Mouse (Mus musculus) layer of hippocampus, postnatal 25 days (tissue): ENCODE results near the gene Epop. TPM values are rescaled to one million over a fixed set of nuclear protein-coding genes. Genes with fewer than 3 reads are reported as not detected.

Source experiments
- DNase-seq, 2 experiments: peaks; one replicate each; pipeline ENCODE4 v3.0.0; 2022; ENCODE audit warnings: mixed read lengths in 2 of 2, low spot score in 1 of 2; ENCODE audit errors: extremely low spot score in 1 of 2
- total RNA-seq, 2 experiments: library from RNA; stranded (reverse); gene quantifications; 2 replicates each; pipeline ENCODE4 v1.2.3; 2021

Epop gene
- total RNA-seq, 2 experiments from 2014 or later, result 28.8 to 34.3 TPM

GRCm38 (mm10) chr11:97631500-97631899, 2.0 kb upstream of the Epop start:
- no peak for DNase-seq

GRCm38 (mm10) chr11:97631046-97631445, 1.5 kb upstream of the Epop start:
- no peak for DNase-seq

DNA sequence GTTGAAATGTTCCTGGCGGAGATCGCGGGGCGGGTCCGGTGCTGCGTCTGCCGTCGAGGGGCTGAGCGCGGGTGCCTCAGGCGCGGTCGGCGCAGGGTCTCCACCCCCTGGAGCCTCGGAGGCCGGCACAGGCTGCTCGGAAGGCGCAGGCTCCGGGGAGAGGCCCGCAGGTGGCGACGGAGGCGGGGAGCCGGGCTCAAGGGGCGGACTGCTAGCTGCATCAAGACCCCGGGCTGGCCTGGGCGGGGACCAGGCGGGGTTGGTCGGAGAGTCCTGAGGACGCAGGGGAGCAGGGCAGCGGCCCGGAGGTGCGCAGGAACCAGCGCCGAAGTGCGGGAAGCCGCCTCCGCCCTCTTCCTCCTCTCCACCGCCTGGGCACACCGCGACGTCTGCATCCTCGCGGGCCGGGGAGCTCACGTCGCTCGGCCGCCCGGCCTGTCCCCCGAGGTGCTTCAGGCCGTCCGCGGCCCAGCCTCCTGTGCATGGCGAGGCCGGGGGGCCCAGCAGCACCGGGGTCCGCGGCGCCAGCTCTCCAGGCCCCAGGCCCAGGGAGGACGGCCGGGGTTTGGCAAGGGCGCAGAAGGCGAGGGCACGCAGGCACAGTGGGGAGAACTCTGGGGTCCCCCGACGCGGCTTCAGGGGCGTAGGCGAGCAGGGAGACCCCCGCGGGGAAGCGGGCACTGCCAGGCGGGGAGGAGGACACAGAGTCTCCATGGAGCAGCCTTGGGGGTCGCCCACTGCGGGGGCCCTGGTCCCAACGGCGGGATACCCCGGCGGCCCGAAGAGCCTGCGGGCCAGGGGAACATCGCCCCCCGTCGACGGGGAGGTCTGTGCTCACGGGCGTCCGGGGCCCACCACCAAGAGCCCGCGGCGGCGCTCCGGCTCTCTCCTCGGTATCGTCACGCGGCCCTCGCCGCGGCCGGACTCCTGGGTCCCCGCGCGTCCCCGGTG, 659 bp downstream of the Epop start:
- no peak for DNase-seq

DNA sequence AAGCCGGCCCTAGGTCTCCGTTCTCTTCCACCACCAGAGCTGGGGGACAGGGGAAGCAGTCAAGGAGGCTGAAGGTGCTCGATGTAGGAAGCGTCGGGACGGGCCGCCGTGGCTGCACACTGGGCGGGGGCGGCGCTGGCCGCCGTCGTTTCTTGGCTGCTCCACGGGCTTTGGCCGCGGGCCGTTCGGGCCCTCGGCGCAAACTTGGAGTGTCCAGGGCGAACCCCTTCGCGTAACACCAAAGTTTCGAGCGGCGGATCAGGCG, 1.3 kb downstream of the Epop start:
- no peak for DNase-seq

- no peak for DNase-seq
Measured at GRCm38 (mm10) chr11:97627556-97628302, 1.8 kb downstream of the Epop start.

- DNase-seq, result no peak
Measured at GRCm38 (mm10) chr11:97626850-97627249, 2.7 kb downstream of the Epop start.

DNA sequence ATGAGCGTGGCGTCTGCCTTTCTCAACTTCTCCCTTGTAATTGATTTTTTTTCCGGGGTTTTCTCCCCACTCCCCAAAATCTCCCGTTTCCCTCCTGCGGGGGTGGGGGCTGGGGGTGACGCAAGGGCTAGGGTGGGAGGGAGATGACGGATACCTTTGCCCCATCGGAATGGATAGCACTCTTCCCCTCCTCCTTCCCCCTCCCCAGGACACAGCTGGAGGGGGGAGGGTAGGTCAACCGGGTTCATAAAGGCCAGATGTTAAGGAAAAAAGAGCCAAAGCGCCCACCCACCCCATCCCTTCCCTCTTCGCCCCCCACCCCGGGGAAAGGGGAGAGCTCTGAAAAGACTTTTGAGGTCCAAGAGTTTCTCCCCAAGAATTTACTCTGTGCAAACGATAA, 3.1 kb downstream of the Epop start:
- DNase-seq, result no peak

GRCm38 (mm10) chr11:97625551-97625950, 4.0 kb downstream of the Epop start:
- DNase-seq, result no peak

GRCm38 (mm10) chr11:97623166-97623565, 6.3 kb downstream of the Epop start:
- DNase-seq, result no peak

- DNase-seq, result peak; percentile 58 to 69
Measured at GRCm38 (mm10) chr11:97622440-97622839, 7.1 kb downstream of the Epop start.

GRCm38 (mm10) chr11:97619391-97619795, 10.1 kb downstream of the Epop start:
- DNase-seq, result peak in 1 of 2 experiments; percentile 77

GRCm38 (mm10) chr11:97618368-97618767, 11.1 kb downstream of the Epop start:
- DNase-seq, result no peak

- no peak for DNase-seq
Measured at GRCm38 (mm10) chr11:97615276-97615675, 14.2 kb downstream of the Epop start.

GRCm38 (mm10) chr11:97611076-97611475, 18.4 kb downstream of the Epop start:
- DNase-seq, result no peak

DNA sequence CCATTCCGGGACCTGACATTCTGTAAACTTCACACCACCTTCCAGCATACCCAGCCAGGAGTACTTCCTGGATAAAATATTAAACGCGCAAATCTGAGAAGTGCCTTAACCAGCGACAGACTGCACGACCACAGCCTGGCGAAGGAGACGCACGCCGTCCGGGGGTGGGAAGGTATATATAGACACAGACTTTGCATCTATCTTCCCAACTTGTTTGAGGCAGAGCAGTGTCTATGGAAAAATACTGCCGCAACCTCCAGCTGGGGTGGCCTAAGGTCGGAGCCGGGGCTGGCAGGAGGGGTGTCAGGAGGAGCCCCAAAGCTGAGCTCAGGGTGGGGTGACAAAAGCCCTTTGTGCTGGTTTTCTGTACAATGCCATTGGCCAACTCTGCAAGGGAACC, 19.8 kb downstream of the Epop start:
- DNase-seq, result no peak

DNA sequence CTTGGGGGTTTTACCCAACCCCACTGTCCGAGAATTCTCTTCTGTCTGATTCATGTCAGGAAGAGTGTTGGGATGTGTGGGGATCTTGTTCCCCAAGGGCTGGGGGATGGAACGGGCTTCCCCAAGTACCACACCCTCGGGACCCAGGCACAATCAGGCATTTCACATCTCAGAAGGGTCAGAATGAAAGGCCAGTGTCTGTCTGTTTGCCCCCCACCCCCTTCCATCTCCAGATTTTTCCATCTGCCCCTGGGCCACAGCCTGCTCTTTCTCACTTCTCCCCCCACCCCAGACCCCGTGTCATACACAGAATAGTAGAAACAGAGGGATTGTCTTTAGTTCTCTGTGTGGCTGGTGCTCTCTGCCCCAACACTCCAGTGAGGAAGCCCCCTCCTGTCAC, 20.6 kb downstream of the Epop start:
- no peak for DNase-seq

- DNase-seq, result no peak
Measured at GRCm38 (mm10) chr11:97607056-97607725, 22.3 kb downstream of the Epop start.

DNA sequence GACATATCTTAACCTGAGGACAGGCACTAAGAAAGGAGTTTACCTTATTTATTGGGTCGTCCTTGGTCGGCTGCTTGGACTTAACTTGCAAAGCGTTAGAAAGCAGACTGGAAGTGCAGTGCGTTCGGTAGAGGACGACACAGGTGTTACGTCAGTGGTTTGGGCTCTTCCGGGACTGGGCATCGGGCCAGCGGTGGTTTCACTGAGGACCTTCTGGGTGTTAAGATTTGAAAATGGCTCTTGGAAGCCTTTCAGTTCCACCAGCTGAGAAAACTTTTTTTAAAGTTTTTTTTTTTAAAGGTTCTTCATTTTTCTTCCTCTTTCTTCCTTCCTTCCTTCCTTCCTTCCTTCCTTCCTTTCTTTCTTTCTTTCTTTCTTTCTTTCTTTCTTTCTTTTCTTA, 25.6 kb downstream of the Epop start:
- DNase-seq, result no peak

DNA sequence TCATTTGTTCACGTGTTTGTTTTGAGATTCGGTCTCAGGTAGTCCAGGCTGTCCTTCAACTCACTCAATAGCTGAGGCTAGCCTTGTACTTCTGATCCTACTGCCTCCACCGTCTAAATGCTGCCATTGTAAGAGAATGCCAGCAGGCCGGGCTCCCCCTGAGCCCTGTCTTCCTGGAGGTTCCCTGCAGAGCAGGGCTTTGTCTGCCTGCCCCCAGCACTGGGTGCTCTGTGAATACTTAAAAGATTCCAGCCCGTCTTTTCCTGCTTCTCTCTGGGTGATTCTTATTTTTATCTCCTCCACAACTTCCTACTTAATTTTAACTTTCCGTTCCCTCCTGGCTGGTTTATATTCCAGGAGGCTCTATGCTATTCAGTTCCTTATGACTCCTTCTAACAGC, 27.3 kb downstream of the Epop start:
- DNase-seq, result no peak

GRCm38 (mm10) chr11:97599104-97599503, 30.4 kb downstream of the Epop start:
- DNase-seq, result no peak
